Mouse (Mus musculus): ENCODE data around the gene Nudt19. TPM values are rescaled to one million over a fixed set of nuclear protein-coding genes. Genes with fewer than 3 reads are reported as not detected.

Gene Nudt19
- total RNA-seq, 4 experiments from 2014 or later = 44.2 to 54.7 (median 49.3) TPM

Other genes starting within 250 kb of the Nudt19 start
- gene Gpatch1, start 237.9 kb downstream of the Nudt19 start, total RNA-seq (2022) = 10 to 100 TPM; 17.8 to 22.9 (median 18.9) TPM
- 1 to 10 TPM; 1.9 to 3.3 (median 2.9) TPM for gene Rhpn2, start 222.1 kb downstream of the Nudt19 start, total RNA-seq (2022)
- 1 to 10 TPM; 6.7 to 9.5 (median 7.8) TPM for gene Faap24, start 159.5 kb downstream of the Nudt19 start, total RNA-seq (2022)
- 10 to 100 TPM; 18.7 to 30.1 (median 22.7) TPM for gene Cep89, start 159.3 kb downstream of the Nudt19 start, total RNA-seq (2022)
- not detected for gene Slc7a9, start 107.5 kb downstream of the Nudt19 start, total RNA-seq (2022)
- gene Tdrd12, start 18.6 kb downstream of the Nudt19 start, total RNA-seq (2022) = under 1 TPM in 2 of 4 experiments, not detected in 2; 0.16 to 0.63 TPM
- under 1 TPM; 0.11 to 0.24 (median 0.18) TPM for gene Rgs9bp, start 29.3 kb upstream of the Nudt19 start, total RNA-seq (2022)
- gene Ankrd27, start 29.9 kb upstream of the Nudt19 start, total RNA-seq (2022) = 10 to 100 TPM; 26.0 to 39.4 (median 30.5) TPM
- gene Pdcd5, start 91.2 kb upstream of the Nudt19 start, total RNA-seq (2022) = 10 to 100 TPM; 50.4 to 60.7 (median 53.5) TPM
- 10 to 100 TPM; 57.8 to 90.2 (median 69.7) TPM for gene Dpy19l3, start 198.2 kb upstream of the Nudt19 start, total RNA-seq (2022)
- 10 to 100 TPM; 29.3 to 34.7 (median 31.4) TPM for gene Zfp507, start 246.7 kb upstream of the Nudt19 start, total RNA-seq (2022)

Data from adrenal gland, adult 8-10 months (tissue).